Comparison of ENCODE assay signal across 9 mouse cellular contexts in genomic region chr5:149514087-149514671, GRCm38 (mm10). TPM values are rescaled to one million over a fixed set of nuclear protein-coding genes. Genes with fewer than 3 reads are reported as not detected.
DNase-seq lines count a peak whose midpoint lies in the region; ATAC-seq lines count a peak whose summit lies in the region.
"Had no signal": no experiment of that assay in that cellular context is flagged by ENCODE, and none has a peak within 500 bp of the region (broad histone marks: within the 10 kb centered on the region; RNA-seq: fewer than 3 reads in every experiment).

No protein-coding gene starts in this region.

- no peaks in the 10 kb centered on the region for H3K27me3 ChIP-seq in forebrain, embryonic 11.5 days (ENCODE audit: control insufficient read depth, insufficient read depth, low read length)
- peaks cover 4% of the 10 kb centered on the region; the same call in 1 of the 2 replicates for H3K27me3 ChIP-seq in midbrain, embryonic 10.5 days (ENCODE audit: low read depth, poor library complexity, severe bottlenecking)

- intact Hi-C loops in heart, postnatal 10 days (cut with DNase I) = no loop called here

- H3K4me2 ChIP-seq in forebrain, embryonic 11.5 days (ENCODE audit: low read depth, low read length, severe bottlenecking) = peak overlapping the region; percentile 40

- H3K36me3 ChIP-seq in forebrain, embryonic 11.5 days (ENCODE audit: control insufficient read depth, insufficient read depth, low read length) = no peaks in the 10 kb centered on the region
- H3K36me3 ChIP-seq in midbrain, embryonic 10.5 days = no peaks in the 10 kb centered on the region
- H3K36me3 ChIP-seq: G1E had no signal

- 11% methylated on average over 14 of the region's 14 CpGs for WGBS in forebrain, embryonic 11.5 days
- WGBS in midbrain, embryonic 10.5 days = 31% methylated on average over 14 of the region's 14 CpGs

- H3K9ac ChIP-seq in forebrain, embryonic 11.5 days (ENCODE audit: low read length) = peak overlapping the region; percentile 37; the same call in 1 of the 2 replicates

- peak; percentile 59 for ATAC-seq in forebrain, embryonic 11.5 days (replicated peaks; ENCODE audit: low FRiP score)
- no peak for ATAC-seq in inflammation-experienced regulatory T-cells, adult 6 months

- peak overlapping the region; percentile 92 for H3K27ac ChIP-seq in forebrain, embryonic 11.5 days (ENCODE audit: low read depth, low read length)
- H3K27ac ChIP-seq in midbrain, embryonic 10.5 days (replicated peaks) = peak overlapping the region; percentile 80

- no peaks in the 10 kb centered on the region for H3K9me3 ChIP-seq in forebrain, embryonic 11.5 days (ENCODE audit: control insufficient read depth, low read length)
- no peaks in the 10 kb centered on the region for H3K9me3 ChIP-seq in midbrain, embryonic 10.5 days (replicated peaks)

- no peak overlapping the region for H3K4me3 ChIP-seq in forebrain, embryonic 11.5 days (ENCODE audit: low read depth, low read length)
- H3K4me3 ChIP-seq in midbrain, embryonic 10.5 days = peak overlapping the region; percentile 4; the same call in 1 of the 2 replicates

- DNase-seq in ovary, postnatal 14 days (ENCODE audit: low spot score) = peak; percentile 30
- DNase-seq in ovary, adult 18-20 months (ENCODE audit: low spot score) = no peak
- peak; percentile 82 for DNase-seq in forebrain, embryonic 11.5 days (ENCODE audit: low spot score)
- DNase-seq in heart, postnatal 10 days = peak; percentile 47 to 67
- peak; percentile 67 for DNase-seq in kidney, postnatal 14 days
- peak; percentile 57 for DNase-seq in midbrain, embryonic 10.5 days (ENCODE audit: low spot score)
- DNase-seq in testis, postnatal 14 days (ENCODE audit: low spot score) = peak; percentile 15

- peaks cover 21% of the 10 kb centered on the region for H3K4me1 ChIP-seq in forebrain, embryonic 11.5 days (replicated peaks; ENCODE audit: control insufficient read depth, insufficient read depth, low read length)
- peaks cover 22% of the 10 kb centered on the region for H3K4me1 ChIP-seq in midbrain, embryonic 10.5 days

RNA-seq across cellular contexts. Expression of gene Wdr95, which starts 14.3 kb away (rescaled TPM):
- polyA plus RNA-seq in forebrain, embryonic 11.5 days (2014; fragmentation: Nextera tagmentation; extraction: Ambion mirVana) = 0.24 and 0.73 TPM in 2 replicates
- total RNA-seq in heart, postnatal 10 days (2021) = not detected
- not detected in 2 replicates for polyA plus RNA-seq in midbrain, embryonic 10.5 days (2016; fragmentation: Nextera tagmentation; extraction: Ambion mirVana)
- 1 to 10 TPM in 1 of 3 experiments, not detected in 2; 3.0 TPM for polyA plus RNA-seq in inflammation-experienced regulatory T-cells, adult 6 months (2017; shearing (Covaris generic))
- total RNA-seq: G1E had no signal
- polyA plus RNA-seq: G1E had no signal
